Mouse (Mus musculus) thymus, postnatal 25 days (tissue): ENCODE data around the gene Ankrd6.

Experiments used
- DNase-seq: peaks from one replicate; pipeline ENCODE4 v3.0.0; 2022

The Ankrd6 gene

DNA sequence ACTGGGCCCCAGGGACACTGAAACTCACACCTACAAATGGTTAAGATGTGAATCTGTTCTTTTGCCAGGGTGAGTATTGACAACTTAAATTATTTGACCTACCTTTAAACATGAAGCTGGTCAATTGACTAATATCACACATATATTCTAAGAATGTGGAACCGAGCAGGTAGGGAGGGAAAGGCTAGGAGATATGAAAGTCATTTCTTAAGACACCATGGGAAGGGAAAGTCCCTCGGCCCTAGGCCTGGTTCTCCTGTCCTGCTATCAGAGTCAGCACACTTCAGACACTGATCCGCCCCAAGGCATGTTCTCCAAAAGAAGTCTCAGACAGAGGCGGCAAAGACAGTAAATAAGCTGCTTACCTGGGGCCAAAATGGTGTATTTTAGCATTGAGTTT, 95.7 kb downstream of the Ankrd6 start:
- no peak for DNase-seq

DNA sequence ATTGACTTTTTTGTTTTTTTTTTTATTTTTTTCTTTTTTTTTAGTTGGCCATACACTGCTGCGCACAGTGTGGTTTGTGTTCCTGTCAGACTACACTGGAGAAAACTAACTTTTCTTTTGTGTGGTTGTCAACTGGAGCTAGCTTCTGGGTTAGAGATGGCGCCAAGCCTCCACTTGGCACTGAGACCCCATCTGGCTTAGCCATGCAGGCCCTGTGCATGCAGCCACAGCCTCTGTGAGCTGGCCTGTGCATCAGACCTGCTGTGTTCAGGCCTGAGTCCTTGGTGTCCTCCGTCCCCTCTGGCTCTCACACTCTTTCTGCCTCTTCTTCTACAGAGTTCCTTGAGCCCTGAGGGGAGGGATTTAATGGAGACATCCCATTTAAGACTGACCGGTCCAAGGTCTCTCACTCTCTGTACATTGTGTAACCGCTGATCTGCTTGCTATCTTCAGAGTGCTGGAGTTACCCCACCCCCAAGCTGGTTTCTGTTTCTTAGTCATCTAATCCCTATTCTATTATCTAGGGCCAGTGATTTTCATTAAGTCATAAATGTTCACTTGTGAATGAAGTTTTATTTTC, 96.9 kb downstream of the Ankrd6 start:
- DNase-seq, result peak; percentile 44

DNA sequence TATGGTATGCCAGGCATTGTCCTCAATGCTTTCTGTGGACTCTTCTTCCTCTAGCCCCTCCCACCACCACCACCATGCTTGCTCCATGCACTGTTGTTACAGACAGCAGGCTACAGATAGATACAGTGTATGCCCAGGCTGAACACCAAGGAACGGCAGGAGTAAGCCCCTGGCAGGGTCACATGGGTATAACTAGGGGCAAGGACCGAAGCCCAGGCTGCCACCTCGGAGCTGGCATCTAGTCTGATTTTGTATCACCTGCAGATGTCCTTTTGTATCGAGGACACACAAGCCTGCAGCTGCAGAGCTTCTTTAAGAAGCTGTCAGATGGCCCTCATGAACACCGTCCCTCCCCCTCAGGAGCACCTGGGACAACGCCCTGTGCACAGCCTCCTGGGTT, 97.8 kb downstream of the Ankrd6 start:
- peak; percentile 79 for DNase-seq

DNA sequence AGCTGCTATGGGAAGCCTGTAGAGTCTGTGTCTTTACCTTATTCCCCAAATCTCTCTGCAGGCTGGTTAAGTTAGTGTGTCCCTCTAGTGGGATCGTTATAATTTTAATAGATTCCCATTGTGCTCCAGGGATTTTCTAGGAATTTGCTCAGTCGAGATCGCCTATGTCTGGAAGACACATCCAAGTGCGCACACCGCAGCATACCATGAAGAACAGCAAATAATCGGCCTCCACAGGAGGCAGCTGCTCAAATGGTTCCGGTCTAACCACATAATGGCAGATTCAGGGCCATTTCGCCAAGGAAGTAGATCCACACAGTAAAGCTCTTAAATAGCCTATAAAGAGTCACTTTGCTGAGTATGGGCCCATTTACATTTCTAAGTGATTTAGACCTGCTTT, 98.3 kb downstream of the Ankrd6 start:
- DNase-seq, result no peak

DNA sequence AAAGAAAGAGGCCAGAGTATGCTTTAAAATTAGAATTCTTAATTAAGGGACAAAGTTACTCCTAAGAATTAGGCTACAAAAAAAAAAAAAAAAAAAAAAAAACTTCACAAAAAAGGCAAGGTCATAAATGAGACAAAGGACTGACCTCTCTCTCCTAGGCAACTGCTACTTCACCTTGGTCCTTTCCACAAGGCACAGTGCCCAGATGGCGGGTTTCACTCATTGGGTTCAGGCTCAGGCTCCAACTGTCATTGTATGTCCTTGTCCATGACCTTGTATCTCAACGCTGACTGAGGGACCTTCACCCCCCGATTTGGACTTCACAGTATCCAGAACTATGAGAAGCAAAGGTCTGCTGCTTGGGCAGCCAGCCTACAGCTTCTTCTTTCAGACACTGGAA, 112.2 kb downstream of the Ankrd6 start:
- DNase-seq, result no peak

DNA sequence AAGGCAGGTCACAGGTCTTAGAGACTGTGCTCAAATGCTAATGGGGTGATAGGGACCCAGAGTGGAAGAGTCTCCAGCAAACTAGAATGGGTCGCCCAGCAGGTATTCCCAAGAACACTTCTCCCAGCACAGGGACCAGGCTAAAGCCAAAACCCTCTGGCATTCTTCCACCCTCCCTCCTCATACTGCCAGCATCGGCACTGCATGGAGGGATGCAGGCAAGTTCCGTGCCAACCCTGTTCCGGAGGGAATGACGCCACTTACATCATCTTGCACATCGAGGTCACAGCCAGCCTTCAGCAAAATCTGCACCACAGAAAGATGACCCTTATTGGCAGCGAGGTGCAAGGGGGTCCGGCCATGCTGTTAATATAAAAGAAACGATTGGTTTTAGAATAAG, 114.6 kb downstream of the Ankrd6 start:
- DNase-seq, result no peak

DNA sequence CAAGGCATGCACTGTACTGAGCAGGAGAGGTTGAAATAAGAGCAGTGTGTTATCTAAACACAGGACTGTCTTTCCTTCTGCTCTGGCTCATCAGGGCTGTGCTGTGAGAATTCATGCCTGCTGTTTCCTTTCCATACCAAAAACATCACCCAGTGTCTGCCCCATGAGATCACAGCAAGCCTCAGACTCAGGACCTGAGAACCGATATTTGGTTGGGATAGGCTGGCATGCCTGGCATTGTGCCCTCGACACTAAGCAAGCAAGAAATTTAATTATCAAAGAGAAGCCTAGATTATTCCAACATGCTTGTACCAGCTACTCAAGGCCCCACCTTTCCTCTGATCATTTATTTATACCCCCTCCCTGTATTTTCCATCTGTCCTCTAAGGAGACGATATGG, 116.1 kb downstream of the Ankrd6 start:
- no peak for DNase-seq

DNA sequence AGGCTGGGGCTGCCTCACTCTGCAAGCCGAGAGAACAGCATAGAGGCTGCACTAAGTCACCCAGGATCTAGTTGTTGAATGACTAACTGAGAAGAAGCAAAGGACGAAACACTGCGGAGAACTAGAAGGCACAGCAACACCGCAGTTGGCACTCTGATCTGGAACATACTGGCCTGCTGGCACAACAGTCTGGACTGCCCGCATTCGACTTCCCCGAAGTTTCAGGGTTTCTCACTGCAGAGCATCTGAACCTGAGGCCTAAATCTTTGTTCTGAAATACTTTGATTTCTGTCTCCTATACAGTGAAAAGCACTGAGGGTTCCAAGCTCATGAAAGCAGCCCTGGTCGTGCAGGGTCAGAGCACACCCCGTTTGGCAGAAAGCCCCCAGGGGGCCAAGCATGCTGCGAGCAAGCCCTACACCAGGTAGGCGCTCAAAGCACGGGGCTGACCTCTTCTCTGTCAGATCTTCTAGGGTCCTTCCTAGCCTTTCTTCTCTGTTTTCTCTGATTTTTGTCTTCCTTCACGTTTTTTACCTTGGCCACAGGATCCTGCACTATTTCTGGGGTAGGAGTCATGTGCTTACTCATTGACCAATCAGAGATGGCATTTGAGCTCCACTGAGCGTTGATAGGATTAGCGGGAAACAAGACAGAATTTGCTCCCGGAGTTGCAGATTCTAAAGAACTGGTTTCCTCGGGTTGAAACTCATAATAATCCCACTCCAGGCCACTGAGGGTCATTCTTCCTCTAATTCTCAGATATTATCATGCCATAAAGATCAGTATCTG, 117.0 kb downstream of the Ankrd6 start:
- DNase-seq, result no peak

DNA sequence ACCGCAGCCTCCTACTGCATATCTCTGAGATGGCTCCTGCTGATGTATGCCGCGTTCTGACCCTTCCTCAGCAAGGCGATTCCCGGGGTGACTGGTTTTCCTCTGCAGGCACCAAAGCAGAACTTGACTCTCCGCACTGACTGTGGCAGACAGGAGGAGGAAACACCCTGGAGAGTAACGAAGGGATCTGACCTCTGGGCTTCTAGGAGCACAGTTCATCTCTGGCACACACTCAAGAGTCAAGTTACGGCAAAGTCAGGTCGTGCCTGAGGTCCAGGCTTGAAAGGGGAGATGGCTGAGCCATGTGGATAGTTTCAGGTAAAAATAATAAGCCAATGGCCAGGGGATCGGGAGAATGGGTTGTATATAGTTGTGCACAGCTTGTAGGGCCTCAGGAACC, 121.3 kb downstream of the Ankrd6 start:
- DNase-seq, result no peak

DNA sequence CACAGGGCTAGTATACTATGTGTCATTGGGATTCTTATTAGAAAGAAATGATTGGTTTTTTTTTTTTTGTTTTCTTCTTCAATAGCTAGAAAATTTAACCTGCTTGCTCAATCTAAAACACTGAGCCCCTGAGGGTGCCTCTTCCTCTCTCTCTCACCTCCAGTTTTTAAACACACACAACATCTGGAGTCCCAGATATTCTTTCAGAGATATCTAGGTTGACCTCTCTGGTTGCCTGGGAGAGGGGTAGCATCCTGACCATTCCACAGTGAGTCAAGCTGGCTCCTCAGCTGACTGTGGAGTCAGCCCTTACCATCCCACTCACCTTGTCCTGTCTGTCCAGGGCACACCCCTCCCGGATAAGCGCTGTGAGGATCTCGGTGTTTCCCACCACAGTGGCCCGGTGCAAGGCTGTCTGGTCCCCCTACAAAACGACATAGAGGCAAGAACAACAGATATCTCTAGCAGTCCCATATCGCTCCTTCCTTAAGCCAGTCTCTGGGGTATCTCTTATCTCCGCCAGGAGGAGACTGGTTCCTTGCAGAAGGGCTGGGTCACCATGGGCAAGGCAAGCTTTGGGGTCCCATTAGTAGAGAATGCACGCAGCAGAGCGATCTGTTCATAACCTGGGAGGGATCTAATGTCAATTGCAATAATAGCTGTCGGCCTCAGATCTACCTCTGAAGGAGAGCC, 122.1 kb downstream of the Ankrd6 start:
- no peak for DNase-seq

DNA sequence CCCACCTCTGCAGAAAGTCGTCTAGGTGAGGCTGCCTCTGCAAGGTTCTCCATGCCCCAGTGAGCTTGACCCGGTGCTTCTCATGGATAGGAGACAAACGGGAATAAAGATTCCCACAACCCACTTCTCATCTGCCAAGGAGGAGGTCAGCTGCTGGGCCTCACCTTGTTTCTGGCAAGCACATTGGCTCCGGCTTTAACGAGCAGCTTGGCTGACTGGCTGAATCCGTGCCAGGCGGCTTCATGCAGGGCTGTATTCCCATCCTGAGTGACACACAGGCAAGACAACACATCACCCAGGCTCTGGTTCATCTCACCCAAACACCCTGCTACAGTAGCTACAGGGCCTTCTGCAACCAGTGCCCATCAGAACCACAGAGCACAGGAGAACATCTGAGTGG, 123.7 kb downstream of the Ankrd6 start:
- DNase-seq, result no peak

DNA sequence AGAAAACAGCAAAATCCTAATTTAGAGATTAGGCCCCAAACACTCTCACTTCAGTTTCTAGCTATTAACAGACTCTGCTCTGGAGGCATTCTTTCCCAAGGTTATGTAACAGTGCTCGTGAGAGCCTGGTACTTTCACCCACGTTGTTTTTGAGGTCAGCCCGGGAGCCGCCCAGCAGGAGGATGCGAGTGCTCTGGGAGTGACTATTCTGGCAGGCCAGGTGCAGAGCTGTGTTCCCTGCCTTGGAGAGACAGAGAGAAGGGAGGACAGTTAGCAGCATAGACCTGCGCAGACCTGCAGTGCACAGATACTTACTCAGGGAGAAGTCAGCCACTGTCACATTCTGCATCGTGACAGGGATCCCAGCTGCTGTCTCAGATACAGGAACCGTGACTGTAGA, 126.4 kb downstream of the Ankrd6 start:
- no peak for DNase-seq

DNA sequence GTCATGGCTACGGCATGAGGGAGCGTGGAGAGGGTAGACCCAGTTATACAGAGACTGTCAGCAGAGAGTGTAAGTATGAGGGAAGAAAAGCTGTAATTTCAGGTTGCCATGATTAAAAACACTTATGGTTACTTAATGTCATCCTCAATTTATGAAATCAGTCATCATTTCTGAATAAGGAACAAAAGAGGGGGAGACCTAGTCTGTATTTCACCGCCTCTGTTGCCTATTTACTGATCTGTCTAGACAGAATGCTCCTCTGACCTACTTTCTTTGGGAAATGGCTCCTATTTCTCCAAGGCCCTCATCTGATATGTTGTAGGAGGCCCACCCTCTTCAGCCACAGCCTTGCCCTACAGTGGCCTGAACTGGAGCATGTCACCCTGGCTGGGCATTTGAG, 130.0 kb downstream of the Ankrd6 start:
- no peak for DNase-seq

DNA sequence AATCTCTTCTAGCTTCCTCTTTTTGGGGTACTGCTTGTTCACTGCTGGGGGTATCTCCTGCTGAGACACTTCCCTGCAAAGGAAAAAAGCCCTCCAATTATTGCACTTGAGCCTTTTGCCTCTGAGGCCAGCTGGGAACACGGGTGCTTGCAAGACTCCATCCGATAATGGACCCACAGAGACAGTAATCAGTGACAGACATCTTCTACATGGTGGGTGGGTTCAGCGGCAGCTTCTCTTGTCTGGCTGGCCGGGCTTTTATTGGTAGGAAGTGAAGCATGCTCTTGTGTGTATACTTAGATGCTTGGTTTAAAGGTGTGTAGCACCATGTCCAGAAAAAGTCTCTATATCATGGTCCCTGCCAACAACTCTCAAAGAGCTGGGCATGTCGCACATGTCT, 133.2 kb downstream of the Ankrd6 start:
- no peak for DNase-seq

DNA sequence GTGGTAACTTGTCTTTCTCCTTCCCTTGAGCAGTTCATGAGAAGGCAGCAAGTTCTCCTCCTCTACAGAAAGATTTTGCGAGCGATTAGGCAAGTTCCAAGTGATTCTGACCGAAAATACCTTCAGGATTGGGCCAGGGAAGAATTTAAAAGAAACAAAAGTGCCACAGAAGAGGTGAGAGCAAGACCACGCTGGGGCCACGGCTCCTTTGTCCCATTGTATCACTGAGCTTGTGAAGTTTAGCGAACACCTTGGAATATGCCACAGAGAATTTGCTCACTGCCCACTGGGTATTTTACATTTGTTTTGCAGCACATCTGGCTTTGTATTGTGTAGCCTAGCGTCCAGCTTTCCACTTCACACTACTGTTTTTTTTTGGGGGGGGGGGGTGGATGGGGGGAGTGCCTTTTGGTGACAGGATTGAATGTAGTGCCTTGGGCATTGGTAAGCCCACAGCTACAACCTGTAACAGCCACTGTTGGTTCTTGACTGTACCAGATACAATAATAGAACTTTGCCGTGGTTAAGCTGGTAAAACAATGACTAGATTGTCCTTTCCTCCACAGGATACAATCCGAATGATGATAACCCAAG, 150.0 kb downstream of the Ankrd6 start:
- no peak for DNase-seq

DNA sequence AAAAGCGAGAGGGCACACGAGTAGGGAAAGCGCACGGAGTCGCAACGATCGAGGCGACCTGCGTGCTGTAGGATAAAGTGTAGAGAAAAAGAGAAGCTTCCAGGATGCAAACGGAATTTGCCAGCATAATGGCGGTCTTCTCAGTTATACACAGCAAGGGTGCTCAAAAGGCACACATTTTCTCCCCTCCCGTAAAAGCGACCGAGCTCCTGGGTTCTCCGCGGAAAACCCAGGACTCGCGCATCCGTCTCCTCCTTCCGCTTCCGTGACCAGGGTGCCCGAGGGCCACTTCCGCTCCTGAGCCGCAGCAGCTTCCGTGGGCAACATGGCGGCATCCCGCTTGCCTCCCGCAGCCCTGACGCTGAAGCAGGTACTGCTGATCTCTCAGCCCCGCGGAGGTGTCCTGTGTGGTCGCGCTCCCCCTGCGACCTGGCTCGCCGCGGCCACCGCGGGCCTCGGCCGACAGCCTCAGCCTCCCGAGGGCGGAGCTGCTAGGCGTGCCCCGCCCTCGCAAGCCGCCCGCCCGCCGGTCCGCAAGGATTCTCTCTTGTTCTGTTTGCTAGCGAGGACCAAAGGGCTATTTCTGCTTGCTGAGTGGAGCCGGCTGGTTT, 150.6 kb downstream of the Ankrd6 start, which contains the start of gene Lyrm2:
Lyrm2 (plus strand) TSS at position 288 of the 611 bp plus-strand sequence.
- peak; percentile 85 for DNase-seq

DNA sequence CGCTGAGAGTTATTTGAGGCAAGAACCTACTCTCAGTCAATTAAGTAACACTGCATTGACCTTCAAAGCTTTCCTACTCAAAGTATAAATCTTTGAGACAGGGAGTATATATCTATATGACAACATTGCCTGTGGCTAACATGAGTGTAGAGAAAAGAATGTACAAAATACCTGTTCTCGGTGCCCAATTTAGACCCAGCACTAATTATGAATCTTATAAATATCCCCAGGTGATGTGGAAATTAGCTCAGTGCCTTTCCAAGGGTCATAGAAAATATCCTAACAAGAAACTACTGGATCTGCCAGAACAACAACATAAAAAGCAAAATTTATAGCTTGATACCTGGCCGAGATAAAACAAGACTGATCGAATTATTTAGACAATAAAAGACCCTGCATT, 151.7 kb downstream of the Ankrd6 start:
- no peak for DNase-seq

DNA sequence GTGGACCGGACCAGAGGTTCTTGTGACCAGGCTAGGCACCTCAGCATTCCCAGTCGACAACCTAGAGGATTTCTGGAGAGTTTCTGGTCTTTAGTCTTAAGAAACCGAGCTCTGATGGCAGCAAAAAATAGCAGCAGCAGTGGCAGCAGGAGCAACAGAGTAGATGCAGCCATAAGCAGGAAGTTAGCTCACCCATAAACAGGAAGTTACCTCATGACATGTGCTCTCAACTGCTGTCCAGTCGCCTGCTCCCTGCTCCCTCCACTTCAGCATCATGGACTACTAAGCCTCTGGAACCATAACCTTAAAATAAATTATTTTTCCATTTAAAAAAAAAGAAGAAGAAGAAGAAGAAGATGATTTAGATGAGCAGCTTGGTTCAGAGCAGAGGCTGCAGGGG, 161.6 kb downstream of the Ankrd6 start:
- no peak for DNase-seq

DNA sequence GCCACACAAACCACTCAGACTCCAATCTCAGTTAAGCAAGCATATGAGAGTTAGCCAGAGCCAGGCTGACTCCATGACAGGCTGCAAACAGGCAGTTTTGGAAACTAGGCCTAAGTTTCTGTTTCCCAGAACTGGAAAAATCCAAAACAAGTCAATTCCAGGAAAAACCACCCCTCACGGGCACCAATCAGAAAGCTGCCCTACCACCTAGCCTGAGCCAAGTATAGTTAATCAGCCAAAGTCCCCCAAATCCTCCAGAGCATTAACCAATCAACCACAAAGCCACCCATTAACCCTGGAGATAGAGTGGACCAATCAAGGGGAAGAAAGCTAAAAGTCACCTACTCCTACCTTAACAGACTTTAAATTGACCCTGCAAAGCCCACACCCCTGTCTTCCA, 163.5 kb downstream of the Ankrd6 start:
- DNase-seq, result no peak

DNA sequence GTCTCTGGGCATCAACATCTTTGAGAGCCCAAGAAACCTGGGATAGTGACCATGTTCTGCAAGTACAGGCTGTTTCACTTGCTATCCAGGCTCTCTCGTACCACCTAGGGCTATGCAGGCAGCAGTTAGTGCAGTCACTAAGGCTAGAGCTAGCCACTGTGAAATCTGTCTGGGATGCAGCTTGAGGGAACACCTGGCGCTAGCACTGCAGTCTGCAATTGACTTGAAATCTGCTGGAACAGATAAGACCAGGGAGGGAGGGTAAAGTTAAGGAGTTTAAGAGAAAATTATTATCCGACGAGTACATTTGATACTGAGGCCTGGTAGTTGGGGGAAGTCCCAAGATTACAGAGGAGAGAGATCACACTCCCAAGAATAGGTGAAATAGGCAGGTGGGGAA, 170.6 kb downstream of the Ankrd6 start:
- DNase-seq, result no peak

DNA sequence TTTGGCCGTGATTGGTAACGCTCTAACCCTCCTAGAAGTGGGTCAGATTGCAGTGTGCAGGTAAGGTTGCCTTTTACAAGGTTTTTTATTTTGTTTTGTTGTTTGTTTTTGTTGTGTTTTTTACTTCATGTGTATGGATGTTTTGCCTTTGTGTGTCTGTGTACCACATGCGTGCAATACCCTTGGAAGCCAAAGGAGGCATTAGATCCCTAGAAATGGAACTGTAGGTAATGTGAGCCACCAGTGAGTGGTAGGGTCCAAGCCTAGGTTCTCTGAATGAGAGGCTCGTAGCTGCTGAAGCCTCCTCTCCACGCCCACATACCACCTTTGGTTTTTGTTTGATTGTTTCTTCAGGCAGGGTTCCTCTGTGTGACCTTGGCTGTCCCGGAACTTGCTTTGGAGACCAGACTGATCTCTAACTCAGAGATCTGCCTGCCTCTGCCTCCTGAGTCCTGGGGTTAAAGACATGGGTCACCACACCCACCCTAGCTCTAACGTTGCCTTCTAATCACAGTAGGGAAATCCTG, 180.3 kb downstream of the Ankrd6 start:
- DNase-seq, result peak; percentile 7

DNA sequence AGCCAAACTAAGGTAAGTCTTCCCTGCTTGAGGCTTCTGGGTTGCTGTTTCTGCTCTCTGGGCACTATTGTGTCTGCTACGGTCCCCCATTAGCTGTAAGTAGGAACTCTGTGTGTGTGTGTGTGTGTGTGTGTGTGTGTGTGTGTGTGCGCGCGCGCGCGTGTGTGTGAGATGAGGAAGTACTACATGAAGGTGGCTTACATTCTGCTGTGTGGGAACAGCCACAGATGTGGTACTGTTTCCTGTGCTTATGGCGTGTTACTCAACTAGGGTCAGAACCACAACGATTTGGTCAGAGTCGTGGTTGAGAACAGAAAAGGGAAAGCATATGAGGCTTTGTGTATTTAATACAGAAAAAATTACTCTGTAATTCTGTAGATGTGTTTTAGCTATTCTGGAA, 182.6 kb downstream of the Ankrd6 start:
- DNase-seq, result peak; percentile 64

DNA sequence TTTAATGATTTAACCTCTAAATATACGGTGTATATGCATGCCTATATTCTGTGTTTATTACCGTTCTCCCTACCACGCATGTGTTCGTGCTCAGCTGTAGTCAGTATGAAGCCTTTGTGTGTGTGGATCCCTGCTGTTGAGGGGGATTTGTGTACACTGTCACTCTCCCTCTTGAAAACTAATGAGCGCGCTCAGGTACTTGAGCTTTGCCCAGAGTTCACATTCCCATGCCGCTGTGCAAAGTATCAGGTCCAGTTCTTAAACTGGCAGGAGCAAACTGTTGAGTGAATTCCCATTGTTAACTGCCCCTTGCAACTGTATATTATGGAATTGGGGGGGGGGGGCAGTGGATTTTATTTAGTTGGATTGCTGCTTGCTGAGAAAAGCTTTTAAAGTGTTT, 183.2 kb downstream of the Ankrd6 start:
- no peak for DNase-seq
